Mouse (Mus musculus) liver, adult 2 months (tissue): ENCODE measurements at regions not wholly inside any gene's neighbourhood (a gene's known extent, or its start where the extent isn't known, plus 50 kb on each side); places are given as distances from the start of the nearest gene placed in this dataset.

Experiments
- CTCF ChIP-seq: fragments of 200-500 bp; IDR thresholded peaks from 2 replicates; pipeline ENCODE4 v1.5.1; 2011; ENCODE audit warnings: low read depth, low read length, control low read depth
- POLR2A ChIP-seq: fragments of 200-500 bp; IDR thresholded peaks from 2 replicates; pipeline ENCODE4 v1.6.1; 2011; ENCODE audit warnings: low read length, control low read depth; ENCODE audit not compliant: insufficient read depth; ENCODE audit errors: extremely low read depth

GRCm38 (mm10) chr2:92733403-92733802 lies 133.9 kb downstream of the Chst1 start:
- TF ChIP-seq POLR2A (no peak), CTCF (no peak)
